Mouse (Mus musculus) liver, adult 2 months (tissue): ENCODE measurements around the gene Gm42420.

Experiments
- CTCF ChIP-seq: fragments of 200-500 bp; IDR thresholded peaks from 2 replicates; pipeline ENCODE4 v1.5.1; 2011; ENCODE audit warnings: low read depth, low read length, control low read depth
- POLR2A ChIP-seq: fragments of 200-500 bp; IDR thresholded peaks from 2 replicates; pipeline ENCODE4 v1.6.1; 2011; ENCODE audit warnings: low read length, control low read depth; ENCODE audit not compliant: insufficient read depth; ENCODE audit errors: extremely low read depth

GRCm38 (mm10) chr6:39545474-39545873 is 40.1 kb upstream of the Gm42420 start:
- no peak for TF ChIP-seq CTCF
- no peak for TF ChIP-seq POLR2A
